Mouse (Mus musculus): Measurements from ENCODE around the gene Hbp1. TPM values are rescaled to one million over a fixed set of nuclear protein-coding genes. Genes with fewer than 3 reads are reported as not detected.

The Hbp1 gene
- polyA plus RNA-seq, 1 experiment: 104 TPM

DNA sequence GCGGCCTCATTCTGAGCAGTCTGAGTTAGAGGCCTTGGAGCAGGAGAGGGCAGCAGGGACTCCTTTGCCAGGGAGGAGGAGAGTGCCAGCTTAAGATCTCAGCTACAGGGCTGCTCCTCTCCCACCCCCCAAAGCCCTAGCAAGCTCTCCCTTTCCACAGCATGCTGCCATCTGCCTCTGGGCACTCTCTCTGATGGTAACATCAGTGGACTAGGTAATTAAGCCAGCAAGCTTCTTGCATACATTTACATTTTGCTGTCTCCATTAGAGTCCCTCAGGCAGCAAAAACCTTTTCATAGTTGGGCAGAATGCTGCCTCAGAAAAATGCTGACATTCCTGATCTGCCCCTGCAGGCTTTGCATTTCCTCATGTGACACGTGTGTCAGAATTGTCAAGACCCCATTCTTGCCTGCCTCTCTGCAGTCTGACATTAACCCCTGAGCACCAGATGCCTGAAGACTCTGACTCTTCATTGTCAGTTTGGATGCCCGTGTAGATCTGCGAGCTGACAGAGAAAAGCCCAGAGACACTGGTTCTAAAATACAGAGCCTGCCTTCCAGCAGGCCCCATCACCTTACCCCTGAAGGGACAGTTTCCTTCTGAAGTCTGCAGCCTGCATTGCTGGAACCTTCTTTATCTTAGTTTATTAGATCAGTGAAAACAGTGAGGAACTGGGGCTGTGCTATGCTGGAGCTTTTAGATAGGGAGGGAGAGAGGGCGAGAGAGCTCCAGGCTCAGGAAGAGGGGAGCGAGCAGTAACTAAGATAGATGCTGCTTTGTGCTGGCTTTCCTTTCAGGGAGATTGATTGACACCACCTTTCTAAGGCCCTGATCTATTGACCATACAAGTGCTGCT is 44.4 kb downstream of the Hbp1 start:
- DNase-seq (ENCODE audit: low spot score): no peak

DNA sequence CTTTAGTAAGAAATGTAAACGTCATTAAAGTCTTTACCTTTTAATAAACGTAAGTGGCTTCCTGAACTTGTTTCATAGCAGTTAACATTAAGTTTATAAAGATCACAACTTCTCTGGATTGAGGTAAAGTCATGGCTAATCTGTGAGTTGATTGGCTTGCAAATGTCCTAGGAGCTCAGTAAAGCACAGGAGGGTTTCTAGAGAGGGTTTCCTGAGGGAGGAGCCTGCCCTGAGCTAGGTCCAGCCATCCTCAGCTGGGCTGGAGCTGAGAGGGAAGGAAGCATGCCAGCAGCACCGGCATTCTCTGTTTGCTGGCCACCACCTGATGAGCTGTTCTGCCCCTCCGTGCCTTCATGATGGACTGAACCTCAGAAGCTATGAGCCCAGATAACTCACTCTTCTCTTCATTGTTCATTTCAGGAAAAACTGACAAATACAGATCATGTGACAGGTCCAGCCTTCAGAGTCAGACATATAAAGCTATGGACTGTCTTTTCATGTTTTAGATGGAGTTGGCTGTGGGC is 49.9 kb downstream of the Hbp1 start:
- DNase-seq (ENCODE audit: low spot score): no peak

GRCm38 (mm10) chr12:31897456-31897855 is 52.9 kb downstream of the Hbp1 start:
- no peak for DNase-seq (ENCODE audit: low spot score)

- no peak for DNase-seq (ENCODE audit: low spot score)
Measured at GRCm38 (mm10) chr12:31896986-31897385, 53.3 kb downstream of the Hbp1 start.

DNA sequence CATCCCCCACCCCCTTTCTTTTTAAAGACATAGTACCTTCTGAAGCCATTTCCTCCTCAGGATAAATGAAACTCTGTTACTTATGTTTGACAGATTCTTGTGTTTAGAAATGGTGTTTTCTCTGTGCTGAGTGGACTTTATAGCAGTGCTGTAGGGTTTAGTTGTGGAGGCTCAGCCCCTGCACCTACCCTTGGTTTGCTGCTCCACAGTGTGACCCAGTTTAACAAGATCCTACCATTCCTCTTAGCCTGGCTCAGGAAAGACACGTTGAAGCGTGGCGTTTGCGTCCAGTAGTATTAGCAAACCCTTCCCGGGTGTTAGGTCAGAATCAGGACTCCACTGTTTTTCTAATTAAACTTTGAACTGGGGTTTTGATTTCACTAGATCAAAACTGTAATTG is 54.0 kb downstream of the Hbp1 start:
- DNase-seq (ENCODE audit: low spot score): no peak

- no peak for DNase-seq (ENCODE audit: low spot score)
Measured at GRCm38 (mm10) chr12:31895888-31896287, 54.4 kb downstream of the Hbp1 start.

GRCm38 (mm10) chr12:31895095-31895734 is 55.1 kb downstream of the Hbp1 start:
- no peak for DNase-seq (ENCODE audit: low spot score)

GRCm38 (mm10) chr12:31892771-31893170 is 57.6 kb downstream of the Hbp1 start:
- no peak for DNase-seq (ENCODE audit: low spot score)

- no peak for DNase-seq (ENCODE audit: low spot score)
Measured at GRCm38 (mm10) chr12:31892079-31892478, 58.3 kb downstream of the Hbp1 start.

- no peak for DNase-seq (ENCODE audit: low spot score)
Measured at GRCm38 (mm10) chr12:31890685-31891084, 59.6 kb downstream of the Hbp1 start.

- no peak for DNase-seq (ENCODE audit: low spot score)
Measured at GRCm38 (mm10) chr12:31885844-31886606, 64.3 kb downstream of the Hbp1 start.

DNA sequence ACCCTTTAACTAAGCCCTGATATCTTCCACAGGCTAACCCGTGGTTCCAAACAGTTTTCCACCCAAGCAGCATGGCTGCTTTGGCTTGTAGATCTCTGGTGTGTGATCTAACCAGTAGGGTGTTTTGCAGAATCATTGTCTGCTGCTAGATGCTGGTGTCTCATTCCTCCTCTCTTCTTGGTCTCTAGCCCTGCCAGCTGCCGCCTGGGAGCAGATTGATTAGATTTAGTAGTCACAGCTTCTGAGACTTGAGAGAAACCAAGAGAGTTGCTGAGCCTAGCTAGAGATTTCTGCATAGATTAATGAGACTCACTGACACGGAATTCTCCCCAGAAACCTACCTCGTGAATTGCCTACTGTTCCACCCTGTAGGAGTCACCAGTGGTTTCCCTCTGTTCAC is 65.3 kb downstream of the Hbp1 start:
- no peak for DNase-seq (ENCODE audit: low spot score)

- no peak for DNase-seq (ENCODE audit: low spot score)
Measured at GRCm38 (mm10) chr12:31884365-31884764, 66.0 kb downstream of the Hbp1 start.

DNA sequence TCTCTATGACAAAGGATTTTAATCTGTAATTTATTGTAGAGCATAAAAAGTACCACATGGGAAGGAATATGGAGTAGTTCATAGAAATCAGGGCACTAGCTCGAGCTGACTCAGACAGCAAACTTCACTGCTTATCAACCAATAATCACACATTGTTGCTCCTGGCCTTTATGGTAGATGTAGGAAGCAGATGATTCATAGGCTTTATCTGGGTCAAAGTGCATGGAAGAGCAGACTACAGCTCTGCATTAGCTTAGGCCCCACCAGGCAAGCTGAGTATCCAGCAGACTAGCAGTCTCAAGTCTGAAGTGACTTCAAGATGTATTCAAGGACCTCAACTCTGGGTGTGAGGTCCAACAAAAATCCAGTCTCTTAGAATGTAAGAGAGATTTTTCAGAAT is 67.6 kb downstream of the Hbp1 start:
- no peak for DNase-seq (ENCODE audit: low spot score)

DNA sequence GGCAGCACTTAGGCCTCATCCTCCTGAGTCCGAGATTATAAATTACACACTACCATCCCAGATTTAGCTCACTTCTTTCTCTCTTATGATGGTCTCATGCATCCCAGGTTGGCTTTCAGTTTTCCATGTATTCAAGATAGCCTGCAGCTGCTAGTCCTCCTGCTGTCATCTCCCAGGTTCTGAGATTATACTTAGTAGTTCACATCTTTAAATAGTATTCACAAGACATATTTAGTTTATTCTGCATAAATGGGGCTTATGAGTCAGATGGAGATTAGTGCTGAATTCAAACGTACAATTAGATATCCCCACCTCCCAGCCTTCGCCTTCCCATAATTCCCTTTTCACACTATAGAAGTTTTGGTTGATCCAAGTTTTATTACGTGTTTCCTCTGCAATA is 73.6 kb downstream of the Hbp1 start:
- no peak for DNase-seq (ENCODE audit: low spot score)

Other genes with a start within 250 kb of the Hbp1 start
- 0.03 and 0.07 TPM in 2 replicates for gene Gpr22, start 236.6 kb downstream of the Hbp1 start, polyA plus RNA-seq (2012; rRNA removed)
- 8.6 and 10.0 TPM in 2 replicates for gene Prkar2b, start 110.8 kb upstream of the Hbp1 start, polyA plus RNA-seq (2012; rRNA removed)